Mouse (Mus musculus) megakaryocyte, adult 5-6 weeks (primary cell): ENCODE data around the gene Ralgps1. TPM values are rescaled to one million over a fixed set of nuclear protein-coding genes. Genes with fewer than 3 reads are reported as not detected.
A peak's percentile ranks its signal among the peaks of the same experiment; 100 is the strongest.

Experiments used
- ATAC-seq: 2 replicates; pipeline ENCODE4 v1.8.0; 2016; ENCODE audit warnings: mild to moderate bottlenecking, inconsistent platforms; ENCODE audit not compliant: poor library complexity, severe bottlenecking
- total RNA-seq, 2 experiments: library from RNA; stranded (forward) in 1 of 2; stranded (reverse) in 1 of 2; fragments of 153-499, 151-499 nt in 1 of 2; fragments of 221-1000, 200-1000 nt in 1 of 2; gene quantifications; 2 replicates each; pipeline versions ENCODE4 v1.2.3 to v1.2.4; 2015 to 2017

Gene Ralgps1
- total RNA-seq, 2 experiments from 2014 or later = 2.0 to 6.2 TPM

GRCm38 (mm10) chr2:33363890-33364289 is 7.4 kb downstream of the Ralgps1 start:
- no peak for ATAC-seq

GRCm38 (mm10) chr2:33361139-33361716 is 10.1 kb downstream of the Ralgps1 start:
- ATAC-seq = no peak

- no peak for ATAC-seq
These were observed 10.7 kb downstream of the Ralgps1 start for GRCm38 (mm10) chr2:33360564-33360963.

- peak; percentile 92 for ATAC-seq
These were observed 12.1 kb downstream of the Ralgps1 start for GRCm38 (mm10) chr2:33359184-33359583.

GRCm38 (mm10) chr2:33357250-33357838 is 13.9 kb downstream of the Ralgps1 start:
- ATAC-seq = no peak

GRCm38 (mm10) chr2:33355558-33355957 is 15.7 kb downstream of the Ralgps1 start:
- no peak for ATAC-seq

- ATAC-seq = peak; percentile 91
These were observed 17.9 kb downstream of the Ralgps1 start for GRCm38 (mm10) chr2:33353432-33353831.

- no peak for ATAC-seq
These were observed 19.8 kb downstream of the Ralgps1 start for GRCm38 (mm10) chr2:33351449-33351848.

- no peak for ATAC-seq
These were observed 20.4 kb downstream of the Ralgps1 start for GRCm38 (mm10) chr2:33350921-33351320.

- ATAC-seq = no peak
These were observed 21.7 kb downstream of the Ralgps1 start for GRCm38 (mm10) chr2:33349581-33349980.

- peak; percentile 37; the same call in 1 of the 2 replicates for ATAC-seq
These were observed 22.2 kb downstream of the Ralgps1 start for GRCm38 (mm10) chr2:33349081-33349480.

GRCm38 (mm10) chr2:33348260-33348659 is 23.0 kb downstream of the Ralgps1 start:
- no peak for ATAC-seq

- peak; percentile 65 for ATAC-seq
These were observed 23.7 kb downstream of the Ralgps1 start for GRCm38 (mm10) chr2:33347607-33348006.

GRCm38 (mm10) chr2:33346749-33347148 is 24.5 kb downstream of the Ralgps1 start:
- no peak for ATAC-seq

GRCm38 (mm10) chr2:33345956-33346355 is 25.3 kb downstream of the Ralgps1 start:
- no peak for ATAC-seq

GRCm38 (mm10) chr2:33345475-33345874 is 25.8 kb downstream of the Ralgps1 start:
- no peak for ATAC-seq

- ATAC-seq = no peak
These were observed 27.9 kb downstream of the Ralgps1 start for GRCm38 (mm10) chr2:33343413-33343812.

- no peak for ATAC-seq
These were observed 29.1 kb downstream of the Ralgps1 start for GRCm38 (mm10) chr2:33342148-33342547.

- ATAC-seq = no peak
These were observed 35.5 kb downstream of the Ralgps1 start for GRCm38 (mm10) chr2:33335789-33336188.

- ATAC-seq = no peak
These were observed 41.7 kb downstream of the Ralgps1 start for GRCm38 (mm10) chr2:33329622-33330021.

- ATAC-seq = peak; percentile 99
These were observed 42.3 kb downstream of the Ralgps1 start for GRCm38 (mm10) chr2:33328941-33329340.

- no peak for ATAC-seq
These were observed 45.9 kb downstream of the Ralgps1 start for GRCm38 (mm10) chr2:33325359-33325758.
